Mouse (Mus musculus): ENCODE data around the gene Riox1. TPM values are rescaled to one million over a fixed set of nuclear protein-coding genes. Genes with fewer than 3 reads are reported as not detected.
"Not testable (repeated sequence)": the region's sequence is repeated elsewhere in the genome, so short reads cannot be mapped to it uniquely, and the experiment has no call there.

Riox1 gene
- polyA plus RNA-seq, 1 experiment from 2014 or later: 15.1 TPM

- H3K27ac ChIP-seq: no peak overlapping the region
- H3K4me2 ChIP-seq: no peak overlapping the region
- no peak for ATAC-seq (ENCODE audit: insufficient number of reproducible peaks, insufficient read depth, low FRiP score, low TSS enrichment, low read depth)
- no peak overlapping the region for H3K4me3 ChIP-seq
- H3K4me1 ChIP-seq: peaks cover 16% of the 10 kb centered on the region
- WGBS: 86% methylated on average over 2 of the region's 2 CpGs
- H3K36me3 ChIP-seq: no peaks in the 10 kb centered on the region
- no peaks in the 10 kb centered on the region for H3K27me3 ChIP-seq
- no peaks in the 10 kb centered on the region for H3K9me3 ChIP-seq
- no peak overlapping the region for H3K9ac ChIP-seq
Observed at GRCm38 (mm10) chr12:83926061-83926460, 24.3 kb upstream of the Riox1 start.

GRCm38 (mm10) chr12:83927747-83928146 is 22.7 kb upstream of the Riox1 start:
- H3K9me3 ChIP-seq: no peaks in the 10 kb centered on the region
- no peak overlapping the region for H3K9ac ChIP-seq
- 81% methylated on average over 4 of the region's 4 CpGs for WGBS
- H3K4me2 ChIP-seq: no peak overlapping the region
- no peaks in the 10 kb centered on the region for H3K36me3 ChIP-seq
- no peak overlapping the region for H3K27ac ChIP-seq
- ATAC-seq (ENCODE audit: insufficient number of reproducible peaks, insufficient read depth, low FRiP score, low TSS enrichment, low read depth): no peak
- peaks cover 19% of the 10 kb centered on the region for H3K4me1 ChIP-seq
- no peak overlapping the region for H3K4me3 ChIP-seq
- H3K27me3 ChIP-seq: no peaks in the 10 kb centered on the region

DNA sequence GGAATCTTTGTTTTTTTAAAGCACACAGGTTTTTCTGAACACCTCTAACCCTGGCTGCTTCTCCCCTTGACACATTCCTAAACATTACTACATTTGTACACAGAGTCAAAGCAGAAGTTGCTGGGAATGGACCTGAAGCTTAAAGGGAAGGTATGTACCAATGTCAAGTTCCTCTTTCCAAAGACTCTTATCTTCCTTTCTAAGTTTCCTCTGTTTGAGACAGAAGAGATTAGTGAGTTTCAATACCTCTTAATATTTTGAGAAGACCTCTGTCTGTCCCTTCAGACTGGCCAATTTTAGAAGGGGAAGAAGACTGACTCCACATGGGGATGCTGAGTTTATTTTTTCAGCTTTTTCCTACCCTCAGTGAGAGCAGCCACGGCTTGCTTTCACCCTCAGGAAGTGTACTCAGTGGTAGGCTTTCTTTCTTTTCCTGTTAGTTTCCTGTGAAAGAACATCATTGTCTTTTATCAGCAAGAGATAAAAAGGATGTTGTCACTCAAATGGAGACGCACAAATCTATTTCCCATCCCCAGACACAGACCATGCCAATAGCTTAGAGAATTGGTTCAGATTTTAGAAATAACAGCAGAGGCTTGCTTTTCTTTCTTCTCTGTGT is 21.1 kb upstream of the Riox1 start:
- H3K27ac ChIP-seq: no peak overlapping the region
- H3K36me3 ChIP-seq: no peaks in the 10 kb centered on the region
- H3K4me1 ChIP-seq: peaks cover 6% of the 10 kb centered on the region; the same call in 1 of the 2 replicates
- H3K9me3 ChIP-seq: no peaks in the 10 kb centered on the region
- no peak for ATAC-seq (ENCODE audit: insufficient number of reproducible peaks, insufficient read depth, low FRiP score, low TSS enrichment, low read depth)
- H3K4me3 ChIP-seq: no peak overlapping the region
- H3K27me3 ChIP-seq: no peaks in the 10 kb centered on the region; the same call in 1 of the 2 replicates
- H3K9ac ChIP-seq: no peak overlapping the region
- no peak overlapping the region for H3K4me2 ChIP-seq
- 17% methylated on average over 2 of the region's 2 CpGs for WGBS

GRCm38 (mm10) chr12:83937600-83937999 is 12.8 kb upstream of the Riox1 start:
- Histone ChIP-seq H3K4me3 (no peak overlapping the region), H3K4me2 (no peak overlapping the region), H3K27ac (no peak overlapping the region), H3K9me3 (0 out of 2 replicates have a peak, but pooled peaks cover 3% of the 10 kb centered on the region), H3K27me3 (no peaks in the 10 kb centered on the region; the same call in 1 of the 2 replicates), H3K9ac (no peak overlapping the region), H3K4me1 (no peaks in the 10 kb centered on the region), H3K36me3 (no peaks in the 10 kb centered on the region)
- WGBS: 69% methylated on average over 10 of the region's 10 CpGs
- ATAC-seq (ENCODE audit: insufficient number of reproducible peaks, insufficient read depth, low FRiP score, low TSS enrichment, low read depth): no peak

GRCm38 (mm10) chr12:83938592-83938991 is 11.8 kb upstream of the Riox1 start:
- H3K27me3 ChIP-seq; H3K4me1 ChIP-seq; H3K27ac ChIP-seq; H3K9ac ChIP-seq; H3K4me3 ChIP-seq; H3K9me3 ChIP-seq; H3K36me3 ChIP-seq; H3K4me2 ChIP-seq; ATAC-seq (ENCODE audit: insufficient number of reproducible peaks, insufficient read depth, low FRiP score, low TSS enrichment, low read depth): not testable (repeated sequence)
- 23% methylated on average over 1 of the region's 1 CpGs for WGBS

- no peak overlapping the region for H3K4me3 ChIP-seq
- ATAC-seq (ENCODE audit: insufficient number of reproducible peaks, insufficient read depth, low FRiP score, low TSS enrichment, low read depth): no peak
- H3K4me1 ChIP-seq: no peaks in the 10 kb centered on the region
- 64% methylated on average over 2 of the region's 2 CpGs for WGBS
- H3K9ac ChIP-seq: no peak overlapping the region
- no peak overlapping the region for H3K4me2 ChIP-seq
- no peaks in the 10 kb centered on the region for H3K27me3 ChIP-seq
- H3K9me3 ChIP-seq: 0 out of 2 replicates have a peak, but pooled peaks cover 3% of the 10 kb centered on the region
- H3K36me3 ChIP-seq: no peaks in the 10 kb centered on the region
- no peak overlapping the region for H3K27ac ChIP-seq
Observed at GRCm38 (mm10) chr12:83939332-83939731, 11.1 kb upstream of the Riox1 start.

- no peak for ATAC-seq (ENCODE audit: insufficient number of reproducible peaks, insufficient read depth, low FRiP score, low TSS enrichment, low read depth)
- no peaks in the 10 kb centered on the region for H3K9me3 ChIP-seq
- H3K4me1 ChIP-seq: no peaks in the 10 kb centered on the region
Observed at GRCm38 (mm10) chr12:83940031-83940430, 10.4 kb upstream of the Riox1 start.

GRCm38 (mm10) chr12:83941938-83942337 is 8.5 kb upstream of the Riox1 start:
- Histone ChIP-seq H3K4me3 (no peak overlapping the region), H3K27ac (no peak overlapping the region), H3K9me3 (no peaks in the 10 kb centered on the region), H3K36me3 (no peaks in the 10 kb centered on the region), H3K27me3 (no peaks in the 10 kb centered on the region), H3K4me1 (no peaks in the 10 kb centered on the region), H3K4me2 (no peak overlapping the region), H3K9ac (no peak overlapping the region)
- 74% methylated on average over 3 of the region's 3 CpGs for WGBS
- no peak for ATAC-seq (ENCODE audit: insufficient number of reproducible peaks, insufficient read depth, low FRiP score, low TSS enrichment, low read depth)

More at GRCm38 (mm10) chr12:83940031-83940430, 10.4 kb upstream of the Riox1 start:
- H3K9ac ChIP-seq: no peak overlapping the region
- H3K27me3 ChIP-seq: no peaks in the 10 kb centered on the region
- no peak overlapping the region for H3K4me3 ChIP-seq
- H3K36me3 ChIP-seq: no peaks in the 10 kb centered on the region
- H3K4me2 ChIP-seq: no peak overlapping the region
- H3K27ac ChIP-seq: no peak overlapping the region
- WGBS: 55% methylated on average over 4 of the region's 4 CpGs

- WGBS: 85% methylated on average over 8 of the region's 8 CpGs
Observed at GRCm38 (mm10) chr12:83947260-83947811, 3.1 kb upstream of the Riox1 start.

DNA sequence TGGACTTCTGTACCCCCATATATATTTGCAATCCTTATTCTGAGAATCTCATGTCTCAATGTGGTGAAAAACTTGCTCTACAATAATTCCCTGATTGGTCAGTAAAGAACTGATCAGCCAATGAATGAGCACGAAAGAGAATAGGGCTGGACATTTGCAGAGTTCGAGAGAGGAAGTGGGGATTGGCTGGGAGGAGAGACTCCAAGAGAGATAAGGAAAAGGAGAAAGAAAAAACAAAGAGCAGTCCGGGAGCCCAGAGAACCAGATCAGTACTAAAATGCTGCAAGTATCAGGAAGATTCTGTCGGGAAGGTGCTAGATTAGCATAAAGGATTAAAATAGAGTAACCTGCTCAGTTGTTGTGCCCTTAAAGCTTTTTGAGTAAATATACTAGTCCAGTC is 1.4 kb upstream of the Riox1 start:
- Histone ChIP-seq H3K9ac (no peak overlapping the region), H3K4me2 (no peak overlapping the region), H3K4me1 (peaks cover 32% of the 10 kb centered on the region), H3K27me3 (no peaks in the 10 kb centered on the region), H3K27ac (no peak overlapping the region), H3K4me3 (no peak overlapping the region), H3K36me3 (peaks cover 20% of the 10 kb centered on the region), H3K9me3 (no peaks in the 10 kb centered on the region)
- ATAC-seq (ENCODE audit: insufficient number of reproducible peaks, insufficient read depth, low FRiP score, low TSS enrichment, low read depth): no peak
- 81% methylated on average over 4 of the region's 4 CpGs for WGBS

More at GRCm38 (mm10) chr12:83947260-83947811, 3.1 kb upstream of the Riox1 start:
- Histone ChIP-seq H3K4me2 (no peak overlapping the region), H3K27me3 (no peaks in the 10 kb centered on the region), H3K36me3 (peaks cover 8% of the 10 kb centered on the region), H3K27ac (no peak overlapping the region), H3K9me3 (no peaks in the 10 kb centered on the region), H3K4me3 (no peak overlapping the region), H3K4me1 (peaks cover 20% of the 10 kb centered on the region), H3K9ac (no peak overlapping the region)
- ATAC-seq (ENCODE audit: insufficient number of reproducible peaks, insufficient read depth, low FRiP score, low TSS enrichment, low read depth): no peak

DNA sequence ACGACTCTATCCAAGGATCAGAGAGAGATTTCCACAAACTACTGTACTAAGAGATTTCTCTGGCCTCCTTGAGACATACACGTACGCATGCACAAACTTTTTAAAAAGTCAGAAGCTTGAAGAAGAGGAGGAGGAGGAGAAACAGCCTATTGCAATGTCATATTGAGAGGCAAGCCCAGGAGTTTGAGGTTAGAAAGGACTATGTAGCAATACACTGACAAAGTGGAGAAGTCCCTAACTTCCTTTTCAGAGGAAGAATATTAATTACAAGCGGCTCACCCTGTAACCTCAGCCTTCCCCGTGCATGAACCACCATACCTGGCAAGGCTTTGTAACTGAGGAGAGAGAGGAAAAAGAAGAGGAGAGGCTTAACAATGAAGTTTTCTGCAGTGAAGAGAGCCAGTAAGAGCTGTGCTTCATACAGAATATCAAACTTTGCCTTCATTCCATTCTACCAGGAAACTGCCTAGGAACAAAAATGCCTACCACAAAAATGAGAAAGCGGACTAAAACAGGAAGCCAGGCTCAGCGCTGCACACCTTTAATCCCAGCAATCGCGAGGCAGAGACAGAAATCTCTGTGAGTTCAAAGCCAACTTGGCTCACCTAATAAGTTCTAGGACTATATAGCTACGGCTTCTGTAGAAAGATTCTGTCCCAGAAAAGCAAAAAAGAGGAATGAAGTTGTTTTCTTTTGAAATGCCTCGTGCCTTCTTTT is 474 bp upstream of the Riox1 start:
- Histone ChIP-seq H3K4me1 (peaks cover 32% of the 10 kb centered on the region), H3K4me2 (peak overlapping the region; percentile 93), H3K36me3 (peaks cover 24% of the 10 kb centered on the region), H3K9me3 (no peaks in the 10 kb centered on the region), H3K4me3 (peak overlapping the region; percentile 88), H3K27ac (peak overlapping the region; percentile 82), H3K27me3 (no peaks in the 10 kb centered on the region), H3K9ac (peak overlapping the region; percentile 87)
- WGBS: 25% methylated on average over 11 of the region's 11 CpGs
- ATAC-seq (ENCODE audit: insufficient number of reproducible peaks, insufficient read depth, low FRiP score, low TSS enrichment, low read depth): no peak

Measured in embryonic facial prominence, embryonic 13.5 days (tissue).